Mouse (Mus musculus) embryonic facial prominence, embryonic 12.5 days (tissue): ENCODE data around the gene Thrap3. TPM values are rescaled to one million over a fixed set of nuclear protein-coding genes. Genes with fewer than 3 reads are reported as not detected.
A peak's percentile ranks its signal among the peaks of the same experiment; 100 is the strongest.

Source experiments
- ATAC-seq: fragments of 200-750 bp; cut with Nextera tagmentation; 2 replicates; pipeline ENCODE4 v1.8.0; 2017; ENCODE audit not compliant: insufficient number of reproducible peaks, insufficient read depth, low FRiP score, low TSS enrichment
- H3K27ac ChIP-seq: fragments of 300-500 bp; sonication (generic); 2 replicates; pipeline ENCODE4 v1.5.1; 2016; ENCODE audit warnings: mild to moderate bottlenecking
- H3K27me3 ChIP-seq: fragments of 300-500 bp; sonication (generic); 2 replicates; pipeline ENCODE4 v1.6.1; 2016; ENCODE audit warnings: mild to moderate bottlenecking, moderate library complexity
- H3K36me3 ChIP-seq: fragments of 300-500 bp; sonication (generic); 2 replicates; pipeline ENCODE4 v1.6.1; 2016; ENCODE audit warnings: mild to moderate bottlenecking
- H3K4me1 ChIP-seq: fragments of 300-500 bp; sonication (generic); 2 replicates; pipeline ENCODE4 v1.6.1; 2016
- H3K4me2 ChIP-seq: fragments of 300-500 bp; sonication (generic); replicated peaks from 2 replicates; pipeline ENCODE4 v1.6.1; 2016; ENCODE audit warnings: mild to moderate bottlenecking, moderate library complexity
- H3K4me3 ChIP-seq: fragments of 300-500 bp; sonication (generic); 2 replicates; pipeline ENCODE4 v1.5.1; 2016; ENCODE audit warnings: mild to moderate bottlenecking
- H3K9ac ChIP-seq: fragments of 300-500 bp; sonication (generic); 2 replicates; pipeline ENCODE4 v1.6.1; 2016; ENCODE audit warnings: mild to moderate bottlenecking, moderate library complexity
- H3K9me3 ChIP-seq: fragments of 300-500 bp; sonication (generic); 2 replicates; pipeline ENCODE4 v1.6.1; 2016; ENCODE audit warnings: mild to moderate bottlenecking, moderate library complexity
- WGBS: fragments of 180-500 bp; shearing (Covaris S2); methylation state at CpG from one replicate; pipeline ENCODE4 v1.1.7; 2016; 5-methylcytosine and 5-hydroxymethylcytosine counted together
- polyA plus RNA-seq: library from polyadenylated mRNA; unstranded; fragments of >200 nt; fragmentation: Nextera tagmentation; extraction: Ambion mirVana; gene quantifications from 2 replicates; pipeline ENCODE4 v1.2.1, GENCODE M21; 2016

Gene Thrap3
- polyA plus RNA-seq, 1 experiment from 2014 or later = 298 TPM

- no peak for ATAC-seq
Measured at GRCm38 (mm10) chr4:126132636-126133264, 69.8 kb downstream of the Thrap3 start.

GRCm38 (mm10) chr4:126131290-126132121 is 71.1 kb downstream of the Thrap3 start:
- 48% methylated on average over 10 of the region's 10 CpGs for WGBS
- peaks cover 55% of the 10 kb centered on the region for H3K36me3 ChIP-seq

More at GRCm38 (mm10) chr4:126132636-126133264, 69.8 kb downstream of the Thrap3 start:
- whole genome bisulfite sequencing = 78% methylated on average over 6 of the region's 6 CpGs
- Histone ChIP-seq H3K9ac (no peak overlapping the region), H3K27ac (peak overlapping the region; percentile 48; the same call in 1 of the 2 replicates), H3K9me3 (no peaks in the 10 kb centered on the region), H3K4me2 (no peak overlapping the region), H3K4me3 (no peak overlapping the region), H3K36me3 (peaks cover 55% of the 10 kb centered on the region), H3K4me1 (peaks cover 36% of the 10 kb centered on the region), H3K27me3 (no peaks in the 10 kb centered on the region)

GRCm38 (mm10) chr4:126130502-126130901 is 72.1 kb downstream of the Thrap3 start:
- H3K27me3 ChIP-seq = no peaks in the 10 kb centered on the region
- H3K9ac ChIP-seq = no peak overlapping the region
- H3K9me3 ChIP-seq = no peaks in the 10 kb centered on the region
- no peak overlapping the region for H3K4me3 ChIP-seq
- H3K36me3 ChIP-seq = peaks cover 56% of the 10 kb centered on the region
- H3K4me1 ChIP-seq = peaks cover 36% of the 10 kb centered on the region
- WGBS = 35% methylated on average over 11 of the region's 11 CpGs
- H3K27ac ChIP-seq = peak overlapping the region; percentile 89
- H3K4me2 ChIP-seq = no peak overlapping the region
- ATAC-seq = peak; percentile 43; the same call in 1 of the 2 replicates

More at GRCm38 (mm10) chr4:126131290-126132121, 71.1 kb downstream of the Thrap3 start:
- no peak overlapping the region for H3K4me3 ChIP-seq
- peak overlapping the region; percentile 48 for H3K27ac ChIP-seq
- ATAC-seq = no peak
- H3K4me2 ChIP-seq = no peak overlapping the region
- H3K9me3 ChIP-seq = no peaks in the 10 kb centered on the region
- H3K9ac ChIP-seq = no peak overlapping the region
- H3K4me1 ChIP-seq = peaks cover 36% of the 10 kb centered on the region
- H3K27me3 ChIP-seq = no peaks in the 10 kb centered on the region

GRCm38 (mm10) chr4:126123309-126124040 is 79.1 kb downstream of the Thrap3 start:
- Histone ChIP-seq H3K36me3 (peaks cover 60% of the 10 kb centered on the region), H3K9ac (no peak overlapping the region), H3K4me3 (no peak overlapping the region), H3K9me3 (0 out of 2 replicates have a peak, but pooled peaks cover 3% of the 10 kb centered on the region), H3K27ac (no peak overlapping the region), H3K4me1 (no peaks in the 10 kb centered on the region), H3K27me3 (no peaks in the 10 kb centered on the region), H3K4me2 (no peak overlapping the region)
- WGBS = 90% methylated on average over 10 of the region's 10 CpGs
- no peak for ATAC-seq

GRCm38 (mm10) chr4:126120506-126120905 is 82.1 kb downstream of the Thrap3 start:
- Histone ChIP-seq H3K9me3 (0 out of 2 replicates have a peak, but pooled peaks cover 3% of the 10 kb centered on the region), H3K4me3 (no peak overlapping the region), H3K9ac (no peak overlapping the region), H3K36me3 (peaks cover 37% of the 10 kb centered on the region), H3K27ac (no peak overlapping the region), H3K4me1 (no peaks in the 10 kb centered on the region), H3K27me3 (no peaks in the 10 kb centered on the region), H3K4me2 (no peak overlapping the region)
- WGBS = 94% methylated on average over 2 of the region's 2 CpGs
- ATAC-seq = no peak

- no peaks in the 10 kb centered on the region for H3K27me3 ChIP-seq
- no peak overlapping the region for H3K27ac ChIP-seq
- 85% methylated on average over 5 of the region's 5 CpGs for WGBS
- H3K9ac ChIP-seq = no peak overlapping the region
- no peak overlapping the region for H3K4me2 ChIP-seq
- H3K4me3 ChIP-seq = no peak overlapping the region
- H3K4me1 ChIP-seq = no peaks in the 10 kb centered on the region
- peaks cover 33% of the 10 kb centered on the region for H3K36me3 ChIP-seq
- 0 out of 2 replicates have a peak, but pooled peaks cover 3% of the 10 kb centered on the region for H3K9me3 ChIP-seq
- no peak for ATAC-seq
Measured at GRCm38 (mm10) chr4:126120052-126120451, 82.5 kb downstream of the Thrap3 start.

GRCm38 (mm10) chr4:126119051-126119450 is 83.5 kb downstream of the Thrap3 start:
- ATAC-seq = no peak
- WGBS = 95% methylated on average over 1 of the region's 1 CpGs
- no peak overlapping the region for H3K4me3 ChIP-seq

GRCm38 (mm10) chr4:126118651-126119050 is 83.9 kb downstream of the Thrap3 start:
- H3K36me3 ChIP-seq = peaks cover 21% of the 10 kb centered on the region; the same call in 1 of the 2 replicates
- no peak for ATAC-seq

More at GRCm38 (mm10) chr4:126119051-126119450, 83.5 kb downstream of the Thrap3 start:
- Histone ChIP-seq H3K9ac (no peak overlapping the region), H3K4me2 (no peak overlapping the region), H3K36me3 (peaks cover 23% of the 10 kb centered on the region; the same call in 1 of the 2 replicates), H3K9me3 (0 out of 2 replicates have a peak, but pooled peaks cover 3% of the 10 kb centered on the region), H3K27me3 (no peaks in the 10 kb centered on the region), H3K27ac (0 out of 2 replicates have a peak overlapping the region, but pooled peaks have one; percentile 18), H3K4me1 (no peaks in the 10 kb centered on the region)

GRCm38 (mm10) chr4:126117116-126117515 is 85.4 kb downstream of the Thrap3 start:
- H3K27ac ChIP-seq = no peak overlapping the region
- no peaks in the 10 kb centered on the region for H3K27me3 ChIP-seq
- H3K9ac ChIP-seq = no peak overlapping the region
- H3K4me2 ChIP-seq = no peak overlapping the region
- no peaks in the 10 kb centered on the region for H3K4me1 ChIP-seq
- no peak overlapping the region for H3K4me3 ChIP-seq
- 90% methylated on average over 8 of the region's 8 CpGs for WGBS
- H3K36me3 ChIP-seq = peaks cover 19% of the 10 kb centered on the region; the same call in 1 of the 2 replicates
- H3K9me3 ChIP-seq = 0 out of 2 replicates have a peak, but pooled peaks cover 3% of the 10 kb centered on the region
- ATAC-seq = no peak

More at GRCm38 (mm10) chr4:126118651-126119050, 83.9 kb downstream of the Thrap3 start:
- Histone ChIP-seq H3K9me3 (0 out of 2 replicates have a peak, but pooled peaks cover 3% of the 10 kb centered on the region), H3K9ac (no peak overlapping the region), H3K4me2 (no peak overlapping the region), H3K4me3 (no peak overlapping the region), H3K27ac (no peak overlapping the region), H3K27me3 (no peaks in the 10 kb centered on the region), H3K4me1 (no peaks in the 10 kb centered on the region)
- 89% methylated on average over 4 of the region's 4 CpGs for WGBS

- Histone ChIP-seq H3K4me3 (no peak overlapping the region), H3K36me3 (peaks cover 12% of the 10 kb centered on the region; the same call in 1 of the 2 replicates), H3K4me1 (peaks cover 4% of the 10 kb centered on the region), H3K9me3 (0 out of 2 replicates have a peak, but pooled peaks cover 3% of the 10 kb centered on the region), H3K27ac (no peak overlapping the region), H3K9ac (no peak overlapping the region), H3K27me3 (no peaks in the 10 kb centered on the region), H3K4me2 (no peak overlapping the region)
- no peak for ATAC-seq
- WGBS = 64% methylated on average over 6 of the region's 6 CpGs
Measured at GRCm38 (mm10) chr4:126115871-126116521, 86.6 kb downstream of the Thrap3 start.
